Mouse (Mus musculus): ENCODE measurements at regions not wholly inside any gene's neighbourhood (a gene's known extent, or its start where the extent isn't known, plus 50 kb on each side); places are given as distances from the start of the nearest gene placed in this dataset.

DNA sequence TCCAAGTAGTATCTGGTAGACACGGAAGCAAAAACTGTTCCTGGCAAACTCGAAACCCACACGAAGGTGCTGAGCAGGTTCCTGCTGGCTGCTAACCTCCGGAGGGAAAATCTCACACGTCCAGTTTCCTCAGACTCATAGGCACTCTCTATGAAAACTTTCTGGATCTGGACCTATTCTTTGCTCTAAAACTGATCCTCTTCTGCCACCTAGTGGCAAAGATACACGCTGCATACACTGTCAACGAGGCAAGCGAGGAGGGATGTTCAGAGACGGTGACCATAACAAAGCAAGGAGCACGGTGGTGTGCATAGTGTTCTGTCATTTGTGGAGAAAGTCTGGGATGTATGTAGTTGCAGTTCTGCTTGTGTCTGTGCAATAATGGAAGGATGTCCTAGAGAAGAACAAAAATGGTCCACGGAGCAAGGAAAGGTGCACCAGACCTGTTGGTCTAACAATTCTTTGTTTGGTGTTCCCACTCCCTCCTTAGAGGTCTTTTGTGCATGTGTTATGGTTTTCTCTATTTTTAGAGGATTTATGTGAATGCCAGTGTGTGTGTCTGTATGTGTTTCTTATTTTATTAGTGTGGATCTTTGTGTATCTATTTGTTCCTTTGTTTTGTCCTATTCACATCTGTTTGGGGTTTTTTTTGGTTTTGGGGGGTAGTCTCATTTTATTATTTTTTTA lies 57.0 kb upstream of the Siglech start:
- H3K9ac ChIP-seq, result peak overlapping the region; percentile 32; the same call in 1 of the 2 replicates

More for the DNA sequence above, 57.0 kb upstream of the Siglech start:
- ATAC-seq (ENCODE audit: low FRiP score), result peak; percentile 98
- no peak overlapping the region for H3K27ac ChIP-seq
- no peak overlapping the region; the same call in 1 of the 2 replicates for H3K4me2 ChIP-seq (replicated peaks)
- no peaks in the 10 kb centered on the region for H3K4me1 ChIP-seq
- no peaks in the 10 kb centered on the region for H3K27me3 ChIP-seq
- no peaks in the 10 kb centered on the region for H3K9me3 ChIP-seq (replicated peaks)
- no peaks in the 10 kb centered on the region for H3K36me3 ChIP-seq
- WGBS, result 10% methylated on average over 11 of the region's 11 CpGs
- no peak overlapping the region for H3K4me3 ChIP-seq
